Mouse (Mus musculus): ENCODE data around the gene Pde4d. TPM values are rescaled to one million over a fixed set of nuclear protein-coding genes. Genes with fewer than 3 reads are reported as not detected.

Pde4d gene
- total RNA-seq, 2 experiments from 2014 or later: 4.4 to 5.3 TPM

- ATAC-seq (ENCODE audit: poor library complexity, severe bottlenecking): 0 out of 2 replicates have a peak, but pooled peaks have one; percentile 28
Observed at GRCm38 (mm10) chr13:109829444-109829843, 1379.7 kb downstream of the Pde4d start.

DNA sequence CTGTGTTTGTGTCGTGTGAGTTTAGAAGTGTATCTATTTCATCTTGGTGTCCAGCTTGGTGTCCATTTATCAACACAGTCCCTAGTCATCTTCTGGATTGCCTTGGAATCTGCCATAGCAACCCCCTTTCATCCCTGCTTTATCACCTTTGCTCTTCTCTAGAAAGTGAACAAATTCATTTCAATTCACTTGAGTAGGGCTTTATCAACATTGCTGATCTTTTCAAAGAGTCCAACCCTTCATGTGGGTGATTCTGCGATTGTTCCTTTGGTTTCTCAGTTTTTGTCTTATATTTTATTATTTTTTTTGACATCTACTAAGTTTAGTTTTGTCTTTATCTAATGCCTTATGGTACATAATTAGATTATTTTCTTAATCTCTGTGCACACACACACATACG, 1385.2 kb downstream of the Pde4d start:
- no peak for ATAC-seq (ENCODE audit: poor library complexity, severe bottlenecking)

DNA sequence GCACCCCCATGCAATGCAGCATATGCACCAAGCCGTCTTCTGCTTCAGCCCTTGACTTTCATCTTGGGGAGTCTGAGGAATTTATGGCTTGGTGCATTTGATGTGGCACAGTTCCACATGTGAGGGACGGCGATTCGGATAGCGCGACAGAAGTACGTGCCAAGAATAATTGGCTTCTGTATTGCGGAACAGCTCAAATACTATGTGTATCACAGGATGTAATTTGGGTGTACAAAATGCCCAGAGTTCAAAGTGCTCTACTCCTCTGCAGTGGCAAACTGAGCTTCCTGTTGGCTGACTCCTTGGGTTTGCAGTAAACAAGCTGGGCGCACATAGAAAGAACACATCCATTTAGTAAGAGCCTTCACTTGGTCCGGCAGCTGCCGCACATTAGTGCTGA, 1387.7 kb downstream of the Pde4d start:
- peak; percentile 51; the same call in 1 of the 2 replicates for ATAC-seq (ENCODE audit: poor library complexity, severe bottlenecking)

DNA sequence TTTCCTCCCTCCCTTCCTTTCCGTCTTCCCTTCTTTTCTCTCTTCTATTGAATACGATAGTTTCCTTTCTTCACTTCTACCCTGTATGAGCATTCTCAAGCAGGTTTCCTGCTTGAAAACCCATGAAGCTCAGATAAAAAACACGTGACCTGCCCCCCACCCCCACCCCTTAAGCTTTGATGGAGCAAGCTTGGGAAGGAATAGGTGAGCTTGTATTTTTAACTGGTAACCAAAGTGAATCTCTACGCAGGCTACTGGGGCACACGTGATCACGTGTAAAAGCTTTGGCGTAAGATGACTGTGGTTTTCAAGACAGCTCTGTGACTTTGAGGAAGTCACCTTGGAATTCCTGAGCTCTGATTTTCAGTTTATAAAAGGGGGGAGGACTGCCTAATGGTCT, 1388.2 kb downstream of the Pde4d start:
- no peak for ATAC-seq (ENCODE audit: poor library complexity, severe bottlenecking)

- ATAC-seq (ENCODE audit: poor library complexity, severe bottlenecking): no peak
Observed at GRCm38 (mm10) chr13:109840251-109840650, 1390.5 kb downstream of the Pde4d start.

GRCm38 (mm10) chr13:109841140-109841822, 1391.5 kb downstream of the Pde4d start:
- no peak for ATAC-seq (ENCODE audit: poor library complexity, severe bottlenecking)

- no peak for ATAC-seq (ENCODE audit: poor library complexity, severe bottlenecking)
Observed at GRCm38 (mm10) chr13:109842982-109843381, 1393.2 kb downstream of the Pde4d start.

DNA sequence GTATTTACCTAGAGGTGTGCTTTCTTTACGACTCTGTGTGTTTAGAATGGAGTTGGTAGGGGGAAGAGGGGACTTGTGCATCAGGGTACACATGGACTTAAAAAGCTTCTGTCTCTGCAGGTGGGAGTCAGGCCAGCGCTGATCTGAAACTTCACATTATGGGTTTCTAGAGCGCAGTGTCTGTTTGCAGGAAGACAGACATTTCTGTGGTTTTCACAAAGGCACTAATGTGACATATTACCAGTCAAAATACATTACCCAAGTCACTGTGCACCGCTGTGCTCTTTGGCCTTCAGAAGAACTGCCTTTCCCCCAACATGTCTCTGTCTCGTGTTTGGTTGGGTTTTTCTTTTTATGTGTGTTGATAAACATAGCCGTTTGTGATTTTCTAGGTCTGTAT, 1395.1 kb downstream of the Pde4d start:
- ATAC-seq (ENCODE audit: poor library complexity, severe bottlenecking): no peak

DNA sequence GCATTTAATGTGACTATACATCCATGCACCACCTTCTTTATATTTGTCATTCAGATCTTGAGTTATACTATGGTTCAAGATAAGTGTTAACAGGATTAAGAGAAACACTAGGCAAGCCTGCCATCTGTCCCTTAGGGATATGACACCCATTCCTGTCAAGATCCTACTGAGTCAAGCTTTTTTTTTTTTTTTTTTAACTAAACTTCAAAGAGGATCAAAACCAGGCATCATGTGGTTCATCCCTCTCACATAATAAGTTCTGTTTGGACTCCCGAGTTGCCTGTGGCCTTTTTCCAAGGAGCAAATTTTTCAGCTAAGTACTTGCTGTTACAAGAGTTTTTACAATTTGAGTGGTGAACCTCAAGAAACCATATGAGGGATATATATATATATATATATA, 1414.1 kb downstream of the Pde4d start:
- no peak for ATAC-seq (ENCODE audit: poor library complexity, severe bottlenecking)

DNA sequence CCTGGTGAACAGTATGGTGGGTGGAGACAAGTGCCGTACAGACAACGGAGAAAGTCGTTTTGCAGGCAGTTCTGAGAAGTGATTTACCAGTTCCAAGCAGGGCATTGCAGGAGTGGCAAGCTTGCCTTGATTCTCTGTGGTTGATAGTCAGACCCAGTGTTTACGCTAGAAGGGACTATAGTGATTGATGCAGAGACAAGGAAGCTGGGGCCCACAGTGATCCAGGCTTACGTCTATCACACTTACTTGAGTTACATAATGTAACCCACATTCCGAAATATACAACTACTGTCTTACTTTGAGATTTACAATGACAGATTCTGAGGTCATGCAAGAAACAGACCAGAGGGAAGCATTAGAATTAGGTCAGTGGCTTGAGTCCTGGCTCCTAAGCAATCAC, 1414.6 kb downstream of the Pde4d start:
- ATAC-seq (ENCODE audit: poor library complexity, severe bottlenecking): no peak

GRCm38 (mm10) chr13:109880392-109880791, 1430.6 kb downstream of the Pde4d start:
- no peak for ATAC-seq (ENCODE audit: poor library complexity, severe bottlenecking)

GRCm38 (mm10) chr13:109881161-109881857, 1431.6 kb downstream of the Pde4d start:
- ATAC-seq (ENCODE audit: poor library complexity, severe bottlenecking): 0 out of 2 replicates have a peak, but pooled peaks have one; percentile 24

GRCm38 (mm10) chr13:109883636-109884035, 1433.9 kb downstream of the Pde4d start:
- no peak for ATAC-seq (ENCODE audit: poor library complexity, severe bottlenecking)

- ATAC-seq (ENCODE audit: poor library complexity, severe bottlenecking): no peak
Observed at GRCm38 (mm10) chr13:109884812-109885211, 1435.1 kb downstream of the Pde4d start.

GRCm38 (mm10) chr13:109888293-109888692, 1438.5 kb downstream of the Pde4d start:
- ATAC-seq (ENCODE audit: poor library complexity, severe bottlenecking): no peak

- no peak; the same call in 1 of the 2 replicates for ATAC-seq (ENCODE audit: poor library complexity, severe bottlenecking)
Observed at GRCm38 (mm10) chr13:109891194-109891909, 1441.6 kb downstream of the Pde4d start.

- ATAC-seq (ENCODE audit: poor library complexity, severe bottlenecking): no peak
Observed at GRCm38 (mm10) chr13:109891910-109892265, 1442.1 kb downstream of the Pde4d start.

DNA sequence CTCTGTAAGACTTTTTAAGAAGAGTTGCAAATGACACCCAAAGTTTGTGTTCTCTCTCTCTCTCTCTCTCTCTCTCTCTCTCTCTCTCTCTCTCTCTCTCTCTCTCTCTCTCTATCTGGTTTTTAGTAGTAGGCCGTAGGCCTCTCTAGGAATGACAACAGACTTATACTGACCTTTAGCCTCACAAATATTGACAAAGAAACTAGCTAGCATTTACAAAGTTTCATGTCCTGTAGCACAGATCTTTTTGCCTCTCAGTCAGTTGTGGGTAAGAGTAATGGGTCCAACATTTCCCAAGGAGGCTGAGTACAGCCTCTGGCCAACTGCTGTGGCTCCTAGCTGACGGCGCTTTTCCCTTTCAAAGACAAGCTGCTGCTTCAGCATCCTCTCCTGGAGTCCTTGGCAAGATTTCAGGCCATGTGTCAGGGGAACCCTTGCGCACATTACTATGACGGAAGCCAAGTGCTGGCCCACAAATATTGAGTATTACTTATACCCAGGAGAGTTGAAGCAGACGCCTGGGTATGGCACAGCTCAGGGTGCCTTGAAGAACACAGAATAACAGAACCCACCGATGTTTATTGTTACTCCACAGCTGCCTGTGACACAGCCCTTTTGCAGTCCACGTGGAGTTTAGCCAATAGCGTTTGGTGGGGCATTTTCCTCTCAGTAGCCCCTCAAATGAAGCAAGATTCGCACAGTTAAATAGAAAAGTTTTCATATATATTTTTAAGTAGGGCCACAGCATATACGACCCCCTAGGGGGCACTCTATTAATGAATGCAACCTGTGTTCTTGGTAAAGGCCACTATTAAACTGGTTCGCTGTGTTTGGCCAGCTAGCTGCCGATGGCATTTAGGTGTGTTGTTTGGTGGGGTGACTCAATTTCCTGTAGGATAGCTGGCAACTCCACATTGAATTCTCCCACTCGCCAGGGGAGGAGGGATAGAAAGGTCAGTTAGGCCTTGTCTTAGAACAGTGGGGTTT, 1450.0 kb downstream of the Pde4d start:
- no peak for ATAC-seq (ENCODE audit: poor library complexity, severe bottlenecking)

DNA sequence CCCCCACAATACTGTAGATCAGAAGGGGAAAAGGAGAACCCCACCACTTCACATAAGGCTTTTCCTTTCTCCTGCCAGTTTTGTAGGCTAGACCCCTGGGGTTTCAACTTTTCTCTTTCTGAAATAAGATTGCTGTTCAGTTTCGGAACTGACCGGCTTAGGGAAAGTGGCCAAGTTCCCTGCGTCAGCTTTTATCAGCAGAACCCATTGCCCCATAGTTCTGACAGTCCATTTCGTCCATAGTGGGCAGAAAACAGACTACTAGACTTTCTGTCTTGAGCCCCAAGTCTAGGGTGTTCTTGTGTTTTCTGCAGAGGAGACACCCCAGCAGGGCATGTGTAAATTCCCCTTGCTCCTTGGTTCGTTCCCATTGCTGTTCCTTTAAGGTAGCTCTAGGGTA, 1452.1 kb downstream of the Pde4d start:
- no peak for ATAC-seq (ENCODE audit: poor library complexity, severe bottlenecking)

- peak; percentile 41 for ATAC-seq (ENCODE audit: poor library complexity, severe bottlenecking)
Observed at GRCm38 (mm10) chr13:109902460-109902854, 1452.7 kb downstream of the Pde4d start.

Measured in megakaryocyte, adult 5-6 weeks (primary cell).